Mouse (Mus musculus) midbrain, embryonic 11.5 days (tissue): ENCODE data around the gene 4930402H24Rik. TPM values are rescaled to one million over a fixed set of nuclear protein-coding genes. Genes with fewer than 3 reads are reported as not detected.
A peak's percentile ranks its signal among the peaks of the same experiment; 100 is the strongest.

Experiments used
- ATAC-seq: fragments of 200-750 bp; cut with Nextera tagmentation; 2 replicates; pipeline ENCODE4 v1.8.0; 2017; ENCODE audit warnings: moderate TSS enrichment, moderate library complexity; ENCODE audit not compliant: low FRiP score
- DNase-seq: peaks from one replicate; pipeline ENCODE4 v3.0.0; 2015; ENCODE audit warnings: low spot score; ENCODE audit errors: missing footprints
- H3K27ac ChIP-seq: fragments of 300-500 bp; sonication (generic); 2 replicates; pipeline ENCODE4 v1.5.1; 2014; ENCODE audit warnings: low read depth, low read length
- H3K27me3 ChIP-seq: fragments of 300-500 bp; sonication (generic); 2 replicates; pipeline ENCODE4 v1.6.1; 2014; ENCODE audit warnings: mild to moderate bottlenecking, low read length, moderate library complexity, mixed read lengths; ENCODE audit not compliant: control insufficient read depth, insufficient read depth
- H3K36me3 ChIP-seq: fragments of 300-500 bp; sonication (generic); 2 replicates; pipeline ENCODE4 v1.6.1; 2014; ENCODE audit warnings: mild to moderate bottlenecking, low read length, moderate library complexity, mixed read lengths; ENCODE audit not compliant: control insufficient read depth, insufficient read depth
- H3K4me1 ChIP-seq: fragments of 300-500 bp; sonication (generic); 2 replicates; pipeline ENCODE4 v1.6.1; 2014; ENCODE audit warnings: low read length; ENCODE audit not compliant: control insufficient read depth, insufficient read depth
- H3K4me2 ChIP-seq: fragments of 300-500 bp; sonication (generic); 2 replicates; pipeline ENCODE4 v1.6.1; 2014; ENCODE audit warnings: mild to moderate bottlenecking, moderate library complexity
- H3K4me3 ChIP-seq: fragments of 300-500 bp; sonication (generic); 2 replicates; pipeline ENCODE4 v1.5.1; 2014; ENCODE audit warnings: low read depth, low read length
- H3K9ac ChIP-seq: fragments of 300-500 bp; sonication (generic); 2 replicates; pipeline ENCODE4 v1.6.1; 2014; ENCODE audit warnings: low read length
- H3K9me3 ChIP-seq: fragments of 300-500 bp; sonication (generic); 2 replicates; pipeline ENCODE4 v1.6.1; 2016; ENCODE audit warnings: low read length; ENCODE audit not compliant: control insufficient read depth
- WGBS: fragments of 180-500 bp; shearing (Covaris S2); extraction: QIAGEN DNeasy Blood & Tissue Kit; methylation state at CpG from one replicate; pipeline ENCODE4 v1.1.7; 2014; 5-methylcytosine and 5-hydroxymethylcytosine counted together
- polyA plus RNA-seq: library from polyadenylated mRNA; unstranded; fragments of >200 nt; fragmentation: Nextera tagmentation; extraction: Ambion mirVana; gene quantifications from 2 replicates; pipeline ENCODE4 v1.2.1, GENCODE M21; 2014

The 4930402H24Rik gene
- polyA plus RNA-seq, 1 experiment from 2014 or later, result 49.6 TPM

DNA sequence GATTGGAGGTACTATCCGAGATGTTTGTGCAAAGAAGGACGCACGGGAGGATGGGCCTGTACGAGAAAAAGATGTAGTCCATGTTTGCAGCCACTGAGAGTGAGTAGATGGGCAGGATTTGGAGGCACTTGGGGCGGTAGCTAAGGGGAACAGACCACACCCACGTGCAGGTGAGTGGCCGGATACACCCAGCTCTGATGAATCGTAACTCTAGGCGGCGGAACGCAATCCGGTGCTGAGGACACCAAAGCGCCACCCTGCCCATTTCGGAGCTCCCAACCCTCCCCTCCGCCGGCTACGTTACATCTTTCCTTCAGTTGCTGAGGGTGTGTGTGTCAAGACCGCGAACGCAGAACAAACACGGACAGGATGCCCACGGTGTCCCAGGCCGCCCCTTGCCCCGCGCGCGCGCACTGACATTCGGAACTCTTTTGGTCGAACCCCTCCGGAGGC, 209.5 kb downstream of the 4930402H24Rik start:
- Histone ChIP-seq H3K9ac (peak overlapping the region; percentile 44), H3K27ac (no peak overlapping the region), H3K4me1 (peaks cover 6% of the 10 kb centered on the region), H3K36me3 (no peaks in the 10 kb centered on the region), H3K27me3 (peaks cover 25% of the 10 kb centered on the region), H3K4me3 (peak overlapping the region; percentile 46), H3K4me2 (peak overlapping the region; percentile 96), H3K9me3 (no peaks in the 10 kb centered on the region)
- 2% methylated on average over 31 of the region's 31 CpGs for WGBS
- ATAC-seq (0 out of 2 replicates have a peak, but pooled peaks have one; percentile 5), DNase-seq (peak; percentile 85)

DNA sequence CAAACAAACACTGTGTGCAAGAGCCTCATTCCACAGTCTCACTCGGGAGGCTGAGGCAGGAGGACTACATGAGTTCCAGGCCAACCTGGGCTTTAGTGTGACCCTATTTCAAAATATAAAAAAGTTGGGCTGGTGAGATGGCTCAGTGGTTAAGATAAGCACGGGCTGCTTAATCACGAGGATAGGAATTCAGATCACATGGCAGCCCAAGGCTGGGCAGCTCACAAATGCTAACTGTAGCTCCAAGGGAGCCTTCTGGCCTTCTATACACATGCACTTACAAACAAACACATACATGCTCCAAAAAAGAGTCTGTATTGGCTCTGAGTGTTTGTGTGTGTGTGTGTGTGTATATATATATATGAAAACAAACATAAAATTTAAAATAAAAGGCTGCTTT, 212.6 kb downstream of the 4930402H24Rik start:
- ATAC-seq (no peak), DNase-seq (no peak)
- H3K4me3 ChIP-seq, result no peak overlapping the region
- 42% methylated on average over 3 of the region's 3 CpGs for WGBS
- peaks cover 6% of the 10 kb centered on the region for H3K4me1 ChIP-seq
- no peak overlapping the region for H3K4me2 ChIP-seq
- peaks cover 25% of the 10 kb centered on the region for H3K27me3 ChIP-seq
- H3K36me3 ChIP-seq, result no peaks in the 10 kb centered on the region
- H3K9ac ChIP-seq, result no peak overlapping the region
- H3K9me3 ChIP-seq, result no peaks in the 10 kb centered on the region
- H3K27ac ChIP-seq, result no peak overlapping the region

DNA sequence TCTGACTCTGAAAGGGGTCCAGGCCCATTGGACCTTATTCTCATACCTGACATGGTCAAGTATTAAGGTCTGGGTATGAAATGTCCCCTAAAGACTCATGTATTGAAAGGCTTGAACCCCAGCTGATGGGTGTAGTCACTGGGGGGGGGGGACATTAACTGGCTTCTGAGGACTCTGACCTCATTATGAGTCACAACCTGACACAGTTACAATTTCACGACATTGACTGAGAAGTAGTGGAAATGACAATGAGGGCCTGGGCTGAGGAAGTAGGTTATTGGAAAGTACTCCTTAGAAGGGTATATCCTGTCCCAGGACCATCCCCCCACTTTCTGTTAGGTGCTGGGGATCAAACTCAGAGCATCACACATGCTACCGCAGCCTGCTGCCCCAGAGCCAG, 217.2 kb downstream of the 4930402H24Rik start:
- no peak for DNase-seq
- no peaks in the 10 kb centered on the region for H3K9me3 ChIP-seq
- no peak for ATAC-seq
- no peaks in the 10 kb centered on the region for H3K27me3 ChIP-seq
- no peak overlapping the region for H3K27ac ChIP-seq
- H3K4me3 ChIP-seq, result no peak overlapping the region
- H3K4me1 ChIP-seq, result no peaks in the 10 kb centered on the region
- no peaks in the 10 kb centered on the region for H3K36me3 ChIP-seq
- no peak overlapping the region for H3K9ac ChIP-seq
- H3K4me2 ChIP-seq, result no peak overlapping the region
- WGBS, result 89% methylated on average over 2 of the region's 2 CpGs

DNA sequence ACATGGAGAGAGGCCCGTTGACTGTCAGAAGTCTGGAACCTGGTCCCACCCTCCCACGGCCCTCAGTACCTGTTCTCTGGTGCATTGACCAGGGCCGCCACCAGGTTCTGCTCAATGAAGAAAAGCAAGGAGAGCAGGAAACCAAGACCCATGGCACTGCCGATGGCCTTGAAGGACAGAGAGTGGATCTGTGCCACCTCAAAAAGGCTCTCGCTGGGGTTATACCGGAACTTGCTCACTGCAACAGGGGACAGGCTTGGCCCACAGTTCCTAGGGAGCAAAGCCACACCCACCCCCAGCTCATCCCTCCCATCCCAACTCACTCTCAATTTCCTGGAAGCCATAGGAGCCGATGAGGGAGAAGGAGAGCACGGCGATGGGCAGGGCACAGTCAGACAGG, 220.8 kb downstream of the 4930402H24Rik start:
- no peaks in the 10 kb centered on the region for H3K9me3 ChIP-seq
- DNase-seq (no peak), ATAC-seq (no peak)
- no peak overlapping the region for H3K27ac ChIP-seq
- H3K4me3 ChIP-seq, result no peak overlapping the region
- H3K27me3 ChIP-seq, result no peaks in the 10 kb centered on the region
- no peak overlapping the region for H3K9ac ChIP-seq
- peaks cover 6% of the 10 kb centered on the region for H3K36me3 ChIP-seq
- WGBS, result 92% methylated on average over 9 of the region's 9 CpGs
- no peaks in the 10 kb centered on the region for H3K4me1 ChIP-seq
- no peak overlapping the region for H3K4me2 ChIP-seq

DNA sequence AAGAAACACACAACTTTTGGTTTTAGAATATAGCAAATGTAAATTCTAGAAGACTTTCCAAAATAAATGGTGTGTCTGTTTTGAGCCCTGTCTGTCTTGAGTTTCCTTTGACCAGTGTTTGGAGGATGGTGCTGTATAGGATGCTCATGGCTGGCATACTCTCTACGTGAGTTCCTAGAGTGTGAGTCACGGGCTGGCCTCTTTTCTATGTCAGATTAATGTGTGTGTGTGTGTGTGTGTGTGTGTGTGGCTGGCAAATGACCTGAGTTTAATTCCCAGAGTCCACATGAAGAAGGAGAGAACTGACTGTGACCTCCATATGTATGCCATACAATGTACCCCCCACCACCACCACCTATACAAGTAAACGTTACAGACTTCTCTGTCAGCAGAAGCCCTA, 224.7 kb downstream of the 4930402H24Rik start:
- no peak overlapping the region for H3K27ac ChIP-seq
- no peak for ATAC-seq
- WGBS, result 76% methylated on average over 3 of the region's 3 CpGs
- no peaks in the 10 kb centered on the region for H3K4me1 ChIP-seq
- no peak overlapping the region for H3K4me2 ChIP-seq
- H3K27me3 ChIP-seq, result no peaks in the 10 kb centered on the region
- H3K9me3 ChIP-seq, result no peaks in the 10 kb centered on the region
- H3K36me3 ChIP-seq, result peaks cover 21% of the 10 kb centered on the region
- DNase-seq, result no peak
- H3K4me3 ChIP-seq, result no peak overlapping the region
- no peak overlapping the region for H3K9ac ChIP-seq

DNA sequence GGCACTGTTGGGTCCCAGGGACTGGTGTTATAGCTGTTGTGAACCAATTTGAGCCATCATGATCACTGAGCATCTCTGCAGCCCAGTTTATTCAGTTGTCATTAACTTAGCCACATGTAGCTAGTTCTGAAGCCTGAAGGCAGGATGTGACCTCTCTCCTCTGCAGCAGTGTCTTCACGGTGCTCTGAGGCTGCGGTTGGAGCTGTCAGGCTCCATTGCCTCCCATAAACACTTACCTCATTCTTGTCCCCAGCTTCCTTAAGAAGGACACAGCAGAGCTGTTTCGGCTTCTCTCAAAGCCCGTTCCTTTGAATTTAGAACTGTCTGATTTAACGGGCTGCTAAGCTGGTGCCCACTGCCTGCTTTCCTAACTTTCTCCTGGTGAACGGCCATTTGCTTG, 226.3 kb downstream of the 4930402H24Rik start:
- H3K36me3 ChIP-seq, result peaks cover 29% of the 10 kb centered on the region

DNA sequence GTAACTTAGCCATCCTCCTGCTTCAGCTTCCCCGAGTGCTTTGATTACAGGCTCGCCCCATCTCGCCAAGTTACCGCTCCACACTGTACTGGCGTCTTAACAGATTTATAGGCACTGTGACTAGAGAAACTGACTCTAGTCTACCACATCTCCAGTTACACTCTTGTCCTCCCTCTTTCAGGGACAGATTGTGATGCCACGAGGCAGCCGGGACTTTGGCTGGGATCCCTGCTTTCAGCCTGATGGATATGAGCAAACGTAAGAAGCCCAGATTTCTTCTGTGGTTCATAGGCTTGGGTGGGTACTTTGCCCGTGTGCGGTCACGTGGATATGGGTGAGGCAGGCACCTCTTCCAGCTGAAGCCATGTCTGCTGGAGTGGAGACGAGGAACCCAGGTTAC, 227.1 kb downstream of the 4930402H24Rik start:
- no peak overlapping the region for H3K4me3 ChIP-seq
- H3K9ac ChIP-seq, result no peak overlapping the region
- ATAC-seq (no peak), DNase-seq (no peak)
- no peak overlapping the region for H3K27ac ChIP-seq
- no peak overlapping the region for H3K4me2 ChIP-seq
- peaks cover 33% of the 10 kb centered on the region for H3K36me3 ChIP-seq
- H3K9me3 ChIP-seq, result no peaks in the 10 kb centered on the region
- no peaks in the 10 kb centered on the region for H3K27me3 ChIP-seq
- WGBS, result 95% methylated on average over 12 of the region's 12 CpGs
- H3K4me1 ChIP-seq, result no peaks in the 10 kb centered on the region

More for the DNA sequence above, 226.3 kb downstream of the 4930402H24Rik start:
- no peak for DNase-seq
- Histone ChIP-seq H3K9me3 (no peaks in the 10 kb centered on the region), H3K4me1 (no peaks in the 10 kb centered on the region), H3K27me3 (no peaks in the 10 kb centered on the region), H3K4me3 (no peak overlapping the region), H3K9ac (no peak overlapping the region), H3K4me2 (no peak overlapping the region), H3K27ac (no peak overlapping the region)
- 93% methylated on average over 6 of the region's 6 CpGs for WGBS
- no peak for ATAC-seq

DNA sequence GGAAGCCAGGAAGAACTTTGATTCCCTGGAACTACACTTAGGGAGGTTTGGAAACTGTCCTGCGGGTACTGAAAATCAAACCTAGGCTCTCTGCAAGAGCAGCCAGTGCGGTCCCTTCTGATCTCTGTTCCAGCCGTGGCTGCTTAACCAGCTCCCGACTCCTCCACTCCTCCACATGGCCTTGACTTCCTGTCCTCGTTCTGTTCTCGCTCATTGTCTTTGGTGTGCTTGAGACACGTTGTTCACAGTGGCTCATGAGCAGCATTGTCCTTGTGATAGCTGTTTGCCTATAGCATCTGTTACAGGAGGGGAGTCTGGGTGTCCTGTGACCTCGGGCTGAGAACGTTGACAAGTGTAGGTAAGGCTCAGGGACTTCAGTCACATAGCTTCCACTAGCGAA, 229.0 kb downstream of the 4930402H24Rik start:
- no peak overlapping the region for H3K9ac ChIP-seq
- H3K9me3 ChIP-seq, result no peaks in the 10 kb centered on the region
- H3K27ac ChIP-seq, result no peak overlapping the region
- peaks cover 35% of the 10 kb centered on the region for H3K36me3 ChIP-seq
- no peaks in the 10 kb centered on the region for H3K4me1 ChIP-seq
- H3K4me2 ChIP-seq, result no peak overlapping the region
- ATAC-seq (no peak), DNase-seq (no peak)
- H3K27me3 ChIP-seq, result no peaks in the 10 kb centered on the region
- 94% methylated on average over 10 of the region's 10 CpGs for WGBS
- no peak overlapping the region for H3K4me3 ChIP-seq

DNA sequence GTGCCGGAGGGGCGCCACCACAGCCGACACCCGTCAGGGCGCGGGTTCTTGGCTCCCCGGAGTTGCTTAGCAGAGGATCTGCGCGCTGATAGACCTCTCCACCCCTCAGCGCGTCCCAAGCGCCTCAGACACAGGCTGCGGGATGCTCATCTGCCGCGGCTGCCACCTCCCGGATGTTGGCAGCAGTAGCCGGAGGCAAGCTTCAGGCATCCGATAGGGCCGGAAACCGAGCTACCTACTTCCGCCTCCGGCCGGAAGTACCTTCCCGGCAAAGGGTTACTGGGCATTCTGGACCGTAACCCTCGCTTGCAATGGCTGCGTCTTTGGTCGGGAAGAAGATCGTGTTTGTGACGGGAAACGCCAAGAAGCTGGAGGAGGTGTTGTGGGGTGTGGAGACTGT, 238.6 kb downstream of the 4930402H24Rik start, which contains the start of gene Itpa:
Gene Itpa (plus strand): TSS at position 52 of the 400 bp plus-strand sequence.
- Histone ChIP-seq H3K27ac (peak within 1 kb of the TSS; percentile 75), H3K36me3 (peaks cover 6% of the 10 kb centered on the region; the same call in 1 of the 2 replicates), H3K4me3 (peak within 1 kb of the TSS; percentile 68), H3K4me1 (peaks cover 16% of the 10 kb centered on the region), H3K9ac (peak within 1 kb of the TSS; percentile 79), H3K27me3 (no peaks in the 10 kb centered on the region), H3K4me2 (peak within 1 kb of the TSS; percentile 90), H3K9me3 (no peaks in the 10 kb centered on the region)
- ATAC-seq (peak; percentile 72), DNase-seq (peak; percentile 95)
- under 1% methylated on average over 31 of the region's 31 CpGs for WGBS
